Mouse (Mus musculus) lung, adult 2 months (tissue): ENCODE data around the gene Nmt1.

Source experiments
- CTCF ChIP-seq: fragments of 200-500 bp; IDR thresholded peaks from 2 replicates; pipeline ENCODE4 v1.5.1; 2011; ENCODE audit warnings: mild to moderate bottlenecking, low read length, control low read depth; ENCODE audit not compliant: insufficient read depth
- POLR2A ChIP-seq: fragments of 200-500 bp; IDR thresholded peaks from 2 replicates; pipeline ENCODE4 v1.6.1; 2011; ENCODE audit warnings: low read depth, mild to moderate bottlenecking, control low read depth, low read length, borderline replicate concordance; ENCODE audit errors: extremely low read depth

DNA sequence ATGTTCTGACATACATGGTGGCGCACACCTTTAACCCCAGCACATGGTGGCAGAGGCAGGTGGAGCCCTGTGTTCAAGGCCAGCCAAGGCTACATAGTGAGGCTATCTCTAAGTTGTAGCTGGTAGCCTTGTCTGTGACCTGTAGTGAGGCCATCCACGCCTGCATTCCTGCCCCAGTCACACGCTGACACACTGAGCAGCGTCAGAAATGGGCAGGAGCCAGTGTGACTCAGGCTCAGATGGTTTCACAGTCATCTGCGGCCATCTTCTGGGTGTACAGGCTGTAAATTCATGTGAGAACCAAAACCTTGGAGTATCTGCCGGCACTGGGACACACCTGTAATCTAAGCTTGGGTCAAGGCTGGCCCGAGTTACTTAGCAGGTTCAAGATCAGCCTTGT lies 28.6 kb downstream of the Nmt1 start:
- TF ChIP-seq POLR2A (no peak), CTCF (no peak)
